Mouse (Mus musculus) erythroid progenitor cell, adult 5-6 weeks (primary cell): Measurements from ENCODE around the gene Casp3. TPM values are rescaled to one million over a fixed set of nuclear protein-coding genes. Genes with fewer than 3 reads are reported as not detected.
A peak's percentile ranks its signal among the peaks of the same experiment; 100 is the strongest.

Experiments used
- ATAC-seq: replicated peaks from 2 replicates; pipeline ENCODE4 v1.8.0; 2016; ENCODE audit warnings: moderate number of reproducible peaks, mild to moderate bottlenecking, moderate TSS enrichment, inconsistent platforms; ENCODE audit not compliant: poor library complexity, low FRiP score, severe bottlenecking
- total RNA-seq, 2 experiments: library from RNA; stranded (forward) in 1 of 2; stranded (reverse) in 1 of 2; fragments of 150-400 nt in 1 of 2; fragments of 186-747, 209-891 nt in 1 of 2; gene quantifications; 2 replicates each; pipeline versions ENCODE4 v1.2.3 to v1.2.4; 2015 to 2017; ENCODE audit warnings: low replicate concordance in 2 of 2

Gene Casp3
- total RNA-seq, 2 experiments from 2014 or later, result 16.8 to 23.0 TPM

DNA sequence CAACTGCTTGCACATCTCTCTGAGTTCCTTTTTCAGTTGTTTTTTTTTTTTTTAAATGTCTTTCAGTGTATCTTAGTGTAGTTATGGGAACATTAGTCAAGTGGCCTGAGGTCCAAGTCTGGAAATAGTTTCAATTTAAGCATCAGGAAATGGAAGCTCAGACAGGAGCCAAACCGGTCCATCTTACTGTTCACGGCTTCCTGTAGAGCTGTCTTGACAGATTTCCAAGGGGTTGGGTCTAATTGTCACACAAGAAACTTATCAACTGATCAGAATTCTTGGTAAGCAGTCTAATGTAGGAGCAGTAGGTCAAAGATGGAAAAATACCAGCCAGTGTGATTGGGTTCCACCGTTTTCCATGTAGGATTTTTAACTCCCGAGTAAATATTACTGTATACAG lies 31.3 kb downstream of the Casp3 start:
- no peak for ATAC-seq

DNA sequence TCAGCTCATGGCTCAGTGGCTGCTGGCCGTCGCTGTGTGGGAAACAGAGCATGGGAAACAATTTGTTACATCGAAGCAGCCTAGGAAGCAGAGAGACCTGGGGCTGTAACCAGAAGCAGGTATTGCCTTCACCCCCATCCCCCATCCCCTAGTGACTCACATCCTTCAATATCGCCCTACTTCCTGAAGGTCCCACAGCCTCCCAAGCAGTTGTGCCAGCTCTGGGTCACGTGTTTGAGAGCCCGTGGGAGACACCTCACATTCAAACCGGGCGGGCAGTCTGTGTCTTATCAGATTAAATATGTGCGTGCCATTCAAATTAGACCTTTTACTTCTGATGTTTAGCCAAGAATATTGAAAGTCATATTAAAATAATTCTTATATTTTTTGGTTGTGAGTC lies 34.8 kb downstream of the Casp3 start:
- peak; percentile 64; the same call in 1 of the 2 replicates for ATAC-seq

DNA sequence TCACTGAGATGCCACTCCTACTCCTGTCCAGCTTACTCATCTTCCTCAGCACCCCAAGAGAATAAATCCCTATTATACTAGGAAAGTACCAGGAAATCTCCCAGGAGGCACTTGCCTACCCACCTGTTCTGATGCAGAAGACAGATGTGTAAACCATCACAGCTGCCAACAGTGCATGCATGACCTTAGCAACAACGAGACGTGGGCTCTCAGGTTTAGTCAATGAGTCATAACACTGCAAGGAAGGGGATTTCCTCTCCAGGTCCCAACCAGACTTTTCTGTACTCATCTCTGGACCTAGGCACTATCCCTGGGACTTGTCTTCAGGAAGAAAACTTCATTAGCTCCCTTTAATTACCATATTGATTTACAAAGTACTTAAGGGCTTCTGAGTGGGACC lies 38.8 kb downstream of the Casp3 start:
- ATAC-seq, result no peak

DNA sequence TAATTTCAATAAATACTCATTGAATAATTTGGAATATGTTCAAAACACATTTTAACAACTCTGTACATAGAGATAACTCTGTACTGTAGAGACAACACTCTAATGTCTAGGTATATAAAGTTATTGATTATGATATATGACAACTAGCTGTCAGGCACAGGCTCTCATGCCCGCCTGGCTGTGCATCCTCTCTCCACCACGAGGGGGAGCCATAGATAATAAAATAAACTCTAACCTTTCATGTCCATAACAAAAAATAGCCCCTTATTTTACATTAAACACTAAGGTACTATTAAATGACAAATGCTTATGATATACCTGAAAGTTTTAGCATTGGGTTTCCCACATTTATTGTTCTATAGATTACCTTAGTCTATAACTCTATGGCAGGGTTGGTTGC lies 54.4 kb downstream of the Casp3 start:
- ATAC-seq, result peak; percentile 71; the same call in 1 of the 2 replicates

DNA sequence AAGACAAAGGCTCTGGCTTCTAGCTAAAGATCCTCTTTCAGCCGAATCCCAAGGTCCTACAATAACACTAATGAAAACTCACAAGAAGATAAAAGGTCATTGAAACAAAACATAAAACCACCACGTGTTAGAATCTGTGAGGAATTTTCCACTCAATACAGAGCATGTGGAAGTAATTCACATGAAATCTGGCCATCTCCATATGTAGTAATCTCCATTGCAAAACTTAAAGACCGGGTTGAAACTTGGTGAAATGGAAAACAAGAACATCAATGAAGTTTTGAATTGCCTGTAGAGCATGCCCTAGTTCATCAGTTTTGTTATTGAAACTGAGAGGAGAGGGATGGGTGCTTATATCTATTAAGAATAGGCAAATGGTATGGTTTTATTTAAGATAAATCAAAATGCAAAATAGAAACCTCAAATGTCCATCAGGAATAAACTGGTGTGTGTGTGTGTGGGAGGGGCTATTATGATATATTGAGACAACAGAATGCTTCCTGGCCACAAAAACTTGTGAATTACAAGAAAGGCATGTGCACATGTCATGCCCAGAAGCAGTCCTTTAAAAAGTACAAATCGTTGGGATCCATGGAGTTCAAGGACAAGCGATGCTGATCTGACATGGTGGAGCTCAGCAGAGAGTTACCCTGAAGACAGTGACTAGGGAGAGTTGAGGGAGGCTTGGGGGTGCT lies 63.7 kb downstream of the Casp3 start:
- no peak for ATAC-seq

DNA sequence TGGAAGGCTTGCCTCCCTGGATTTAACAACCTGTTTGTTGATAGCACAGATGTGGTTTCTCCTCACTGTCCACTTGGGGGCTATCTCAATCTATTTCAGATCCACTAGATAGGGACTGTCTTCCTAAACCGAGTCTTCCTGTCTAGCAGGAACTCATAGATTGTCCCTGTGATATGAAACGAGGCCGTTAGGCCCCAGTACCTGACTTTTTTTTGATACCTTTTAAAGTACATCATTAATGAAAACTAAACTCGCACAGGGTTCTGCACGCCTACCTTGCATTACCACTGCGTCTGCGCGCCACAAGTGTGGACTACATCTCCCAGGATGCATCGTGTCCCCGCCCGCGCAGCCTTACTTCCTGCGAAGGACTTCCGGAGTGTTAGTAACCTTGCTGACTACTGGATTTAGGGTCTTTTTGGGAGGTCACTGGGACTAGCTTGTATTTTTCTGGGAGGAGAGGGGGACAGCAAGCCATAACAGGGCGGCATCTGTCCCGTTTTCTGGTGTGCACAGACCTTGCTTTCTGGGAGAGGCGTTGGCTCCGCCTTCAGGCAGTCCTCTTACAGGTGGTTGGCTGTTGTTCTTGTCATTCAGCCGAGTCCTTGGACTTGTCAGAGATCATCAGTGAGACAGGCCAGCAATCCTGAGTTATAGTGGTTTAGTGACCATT lies 69.7 kb downstream of the Casp3 start:
- peak; percentile 100 for ATAC-seq

Other genes starting within 250 kb of the Casp3 start
- gene Acsl1, start 146.3 kb upstream of the Casp3 start, total RNA-seq (2015; ENCODE audit: low replicate concordance), result 149 and 194 TPM in 2 replicates
- 172 and 291 TPM in 2 replicates for gene Acsl1, start 146.3 kb upstream of the Casp3 start, total RNA-seq (2017; ENCODE audit: low replicate concordance)
- gene Cenpu, start 65.3 kb upstream of the Casp3 start, total RNA-seq (2015; ENCODE audit: low replicate concordance), result 27.2 and 36.0 TPM in 2 replicates
- 49.9 and 78.3 TPM in 2 replicates for gene Cenpu, start 65.3 kb upstream of the Casp3 start, total RNA-seq (2017; ENCODE audit: low replicate concordance)
- gene Primpol, start 79 bp upstream of the Casp3 start, total RNA-seq (2015; ENCODE audit: low replicate concordance), result 15.9 and 20.1 TPM in 2 replicates
- 5.8 and 71.1 TPM in 2 replicates for gene Primpol, start 79 bp upstream of the Casp3 start, total RNA-seq (2017; ENCODE audit: low replicate concordance)
- 55.1 and 69.6 TPM in 2 replicates for gene Irf2, start 122.4 kb downstream of the Casp3 start, total RNA-seq (2015; ENCODE audit: low replicate concordance)
- 33.4 and 66.5 TPM in 2 replicates for gene Irf2, start 122.4 kb downstream of the Casp3 start, total RNA-seq (2017; ENCODE audit: low replicate concordance)